Mouse (Mus musculus) erythroblast, embryonic 14.5 days (primary cell): ENCODE results near the gene Usp25. TPM values are rescaled to one million over a fixed set of nuclear protein-coding genes. Genes with fewer than 3 reads are reported as not detected.
A peak's percentile ranks its signal among the peaks of the same experiment; 100 is the strongest.

Experiments
- H3K27me3 ChIP-seq: 2 replicates; pipeline ENCODE4 v1.6.1; 2012; ENCODE audit warnings: inconsistent platforms; ENCODE audit not compliant: control insufficient read depth
- H3K36me3 ChIP-seq: 2 replicates; pipeline ENCODE4 v1.6.1; 2012; ENCODE audit warnings: mild to moderate bottlenecking, inconsistent platforms; ENCODE audit not compliant: control insufficient read depth
- H3K4me1 ChIP-seq: 2 replicates; pipeline ENCODE4 v1.6.1; 2012; ENCODE audit warnings: inconsistent platforms; ENCODE audit not compliant: control insufficient read depth
- H3K4me3 ChIP-seq: replicated peaks from 2 replicates; pipeline ENCODE3; 2012; ENCODE audit warnings: moderate library complexity, mild to moderate bottlenecking, inconsistent platforms
- H3K9me3 ChIP-seq: 2 replicates; pipeline ENCODE4 v1.6.1; 2012; ENCODE audit warnings: low read length, inconsistent platforms, mixed read lengths; ENCODE audit not compliant: control insufficient read depth
- GATA1 ChIP-seq: IDR thresholded peaks from 2 replicates; pipeline ENCODE4 v1.6.1; 2012; ENCODE audit warnings: low read length, inconsistent platforms, mixed read lengths
- TAL1 ChIP-seq: IDR thresholded peaks from 3 replicates; pipeline ENCODE4 v1.6.1; 2012; ENCODE audit warnings: low read length, inconsistent platforms, mixed read lengths
- polyA plus RNA-seq: library from polyadenylated mRNA; stranded (reverse); fragments of >175 nt; gene quantifications from 2 replicates; pipeline ENCODE4 v1.2.3, GENCODE M21; 2012

Usp25 gene
- polyA plus RNA-seq, 1 experiment = 5.2 TPM

DNA sequence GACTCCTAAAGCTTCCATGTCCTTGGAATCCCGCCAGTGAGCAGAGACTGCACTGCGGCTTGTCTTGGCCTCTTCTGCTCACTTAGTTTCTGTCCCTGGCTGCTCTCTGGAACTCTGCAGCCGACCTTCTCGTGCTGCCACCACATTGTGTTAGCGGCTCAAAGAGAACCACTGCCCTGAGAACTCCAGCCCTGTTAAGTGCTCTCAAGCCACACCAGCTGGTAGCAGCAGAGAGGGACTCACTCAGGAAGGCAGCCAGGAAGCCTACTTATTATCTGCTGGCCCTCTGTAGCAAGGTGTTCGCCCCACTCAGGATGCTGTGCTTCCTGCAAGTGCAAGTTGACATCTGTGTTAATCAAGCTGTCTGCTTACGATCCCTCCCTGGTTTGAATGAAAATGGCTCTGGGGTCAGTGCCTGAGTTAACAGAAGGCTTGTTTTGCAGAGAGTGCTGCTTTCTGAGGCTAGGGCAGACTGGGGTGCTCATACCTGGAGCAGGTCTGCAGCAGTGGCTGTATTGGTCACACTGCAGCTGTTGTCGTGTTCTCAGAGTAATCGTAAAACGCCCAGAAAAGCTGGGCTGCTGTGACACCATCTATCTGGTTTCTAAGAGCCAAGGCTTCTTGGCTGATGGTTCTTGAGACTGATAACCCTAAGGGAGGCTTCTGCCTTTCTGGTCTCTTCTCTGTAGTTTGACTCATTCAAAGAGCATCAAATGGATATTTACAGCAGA, 15.3 kb downstream of the Usp25 start:
- TF ChIP-seq GATA1 (no peak), TAL1 (no peak)
- Histone ChIP-seq H3K4me1 (peaks cover 82% of the 10 kb centered on the region), H3K36me3 (peaks cover 91% of the 10 kb centered on the region), H3K4me3 (peak overlapping the region; percentile 60), H3K27me3 (no peaks in the 10 kb centered on the region), H3K9me3 (peaks cover 2% of the 10 kb centered on the region; the same call in 1 of the 2 replicates)

- peaks cover 73% of the 10 kb centered on the region for H3K4me1 ChIP-seq
- TF ChIP-seq GATA1 = no peak
- no peak for TF ChIP-seq TAL1
- no peak overlapping the region for H3K4me3 ChIP-seq
These were observed 16.9 kb downstream of the Usp25 start for GRCm38 (mm10) chr16:77030435-77030834.

GRCm38 (mm10) chr16:77034329-77034728, 20.8 kb downstream of the Usp25 start:
- peaks cover 44% of the 10 kb centered on the region for H3K4me1 ChIP-seq
- TF ChIP-seq GATA1 (no peak), TAL1 (no peak)
- H3K27me3 ChIP-seq = no peaks in the 10 kb centered on the region
- H3K9me3 ChIP-seq = no peaks in the 10 kb centered on the region
- peaks cover 98% of the 10 kb centered on the region for H3K36me3 ChIP-seq
- H3K4me3 ChIP-seq = no peak overlapping the region

More at GRCm38 (mm10) chr16:77030435-77030834, 16.9 kb downstream of the Usp25 start:
- no peaks in the 10 kb centered on the region for H3K27me3 ChIP-seq
- H3K36me3 ChIP-seq = peaks cover 91% of the 10 kb centered on the region
- H3K9me3 ChIP-seq = no peaks in the 10 kb centered on the region

- no peaks in the 10 kb centered on the region for H3K9me3 ChIP-seq
- H3K4me1 ChIP-seq = peaks cover 39% of the 10 kb centered on the region
- no peak for TF ChIP-seq TAL1
- no peak for TF ChIP-seq GATA1
- H3K36me3 ChIP-seq = peaks cover 98% of the 10 kb centered on the region
- no peaks in the 10 kb centered on the region for H3K27me3 ChIP-seq
- H3K4me3 ChIP-seq = no peak overlapping the region
These were observed 21.2 kb downstream of the Usp25 start for GRCm38 (mm10) chr16:77034751-77035150.

- H3K4me1 ChIP-seq = peaks cover 29% of the 10 kb centered on the region
- H3K9me3 ChIP-seq = no peaks in the 10 kb centered on the region
- no peak for TF ChIP-seq TAL1
- no peak for TF ChIP-seq GATA1
- no peak overlapping the region for H3K4me3 ChIP-seq
- no peaks in the 10 kb centered on the region for H3K27me3 ChIP-seq
- H3K36me3 ChIP-seq = peaks cover 99% of the 10 kb centered on the region
These were observed 28.1 kb downstream of the Usp25 start for GRCm38 (mm10) chr16:77041573-77041972.

- Histone ChIP-seq H3K27me3 (no peaks in the 10 kb centered on the region), H3K4me1 (peaks cover 24% of the 10 kb centered on the region), H3K4me3 (no peak overlapping the region), H3K9me3 (no peaks in the 10 kb centered on the region), H3K36me3 (peaks cover 99% of the 10 kb centered on the region)
- TF ChIP-seq TAL1 = no peak
- no peak for TF ChIP-seq GATA1
These were observed 30.0 kb downstream of the Usp25 start for GRCm38 (mm10) chr16:77043499-77043898.

- Histone ChIP-seq H3K9me3 (no peaks in the 10 kb centered on the region), H3K4me1 (peaks cover 8% of the 10 kb centered on the region), H3K27me3 (no peaks in the 10 kb centered on the region), H3K36me3 (peaks cover 97% of the 10 kb centered on the region), H3K4me3 (no peak overlapping the region)
- no peak for TF ChIP-seq TAL1
- TF ChIP-seq GATA1 = no peak
These were observed 40.7 kb downstream of the Usp25 start for GRCm38 (mm10) chr16:77054184-77054583.

DNA sequence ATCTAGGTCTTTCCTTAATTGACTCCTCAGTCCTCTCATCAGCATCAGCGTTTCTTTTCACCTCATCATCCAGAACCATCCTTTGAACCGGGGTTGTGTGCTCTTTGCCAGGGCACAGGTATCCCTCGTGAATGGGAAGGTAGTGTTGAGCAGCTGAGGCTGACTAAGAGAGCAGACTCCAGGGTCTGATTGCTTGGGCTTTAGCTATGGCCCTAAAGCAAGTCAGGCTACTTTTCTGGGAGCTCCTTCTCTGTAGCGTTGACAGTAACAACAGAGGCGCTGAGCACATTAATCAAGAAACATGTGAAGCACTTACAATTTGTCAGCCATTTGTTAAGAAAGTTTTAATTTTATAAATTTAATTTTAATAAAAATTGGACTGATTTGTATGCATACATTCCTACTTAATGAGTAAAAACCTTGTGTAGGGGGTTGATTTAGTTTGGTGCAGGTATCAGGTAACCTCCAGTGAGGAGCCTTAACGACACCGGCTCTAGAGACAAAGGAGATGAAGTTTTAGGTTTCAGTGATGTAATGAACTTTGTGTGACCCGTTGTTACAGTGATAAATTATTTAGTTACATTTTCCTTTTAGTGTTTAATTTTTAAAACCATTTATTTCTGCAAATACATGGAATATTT, 42.1 kb downstream of the Usp25 start:
- Histone ChIP-seq H3K27me3 (no peaks in the 10 kb centered on the region), H3K4me3 (no peak overlapping the region), H3K4me1 (peaks cover 16% of the 10 kb centered on the region), H3K36me3 (peaks cover 96% of the 10 kb centered on the region), H3K9me3 (no peaks in the 10 kb centered on the region)
- TF ChIP-seq GATA1 = no peak
- no peak for TF ChIP-seq TAL1

GRCm38 (mm10) chr16:77056160-77056520, 42.6 kb downstream of the Usp25 start:
- Histone ChIP-seq H3K36me3 (peaks cover 96% of the 10 kb centered on the region), H3K4me1 (peaks cover 16% of the 10 kb centered on the region), H3K9me3 (no peaks in the 10 kb centered on the region), H3K27me3 (no peaks in the 10 kb centered on the region), H3K4me3 (no peak overlapping the region)
- TF ChIP-seq TAL1 (no peak), GATA1 (no peak)

DNA sequence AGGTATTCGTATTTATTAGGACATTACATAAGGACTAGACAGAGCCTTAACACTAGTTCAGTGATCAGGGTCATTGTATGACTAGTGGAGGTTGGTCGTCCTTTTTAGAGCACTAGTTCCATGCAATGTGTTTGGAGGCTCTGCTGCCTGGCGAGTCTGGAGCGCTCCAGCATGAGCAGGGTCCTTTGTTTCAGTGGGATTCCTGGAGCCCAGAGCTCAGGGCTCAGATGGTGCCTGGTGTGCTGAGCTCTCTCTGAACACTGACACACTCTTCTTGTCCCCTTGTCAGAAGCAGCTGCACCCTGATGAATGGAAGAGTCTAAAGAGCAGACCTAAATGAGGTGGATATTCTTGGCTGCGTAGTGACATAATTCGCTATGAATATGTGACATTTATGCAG, 45.1 kb downstream of the Usp25 start:
- peaks cover 96% of the 10 kb centered on the region for H3K36me3 ChIP-seq
- no peak overlapping the region for H3K4me3 ChIP-seq
- H3K9me3 ChIP-seq = no peaks in the 10 kb centered on the region
- no peaks in the 10 kb centered on the region for H3K27me3 ChIP-seq
- TF ChIP-seq GATA1 (no peak), TAL1 (no peak)
- peaks cover 16% of the 10 kb centered on the region for H3K4me1 ChIP-seq
